Mouse (Mus musculus) adrenal gland, postnatal 36 days (tissue): ENCODE data around the gene Wdr13. TPM values are rescaled to one million over a fixed set of nuclear protein-coding genes. Genes with fewer than 3 reads are reported as not detected.
"Not testable (repeated sequence)": the region's sequence is repeated elsewhere in the genome, so short reads cannot be mapped to it uniquely, and the experiment has no call there.

ENCODE experiments used
- DNase-seq, 2 experiments: peaks; one replicate each; pipeline ENCODE4 v3.0.0; 2021; ENCODE audit warnings: mixed read lengths in 1 of 2
- total RNA-seq, 2 experiments: library from RNA; stranded (reverse); gene quantifications; 2 replicates each; pipeline ENCODE4 v1.2.3; 2021

The Wdr13 gene
- total RNA-seq, 2 experiments from 2014 or later = 63.2 to 64.0 TPM

DNA sequence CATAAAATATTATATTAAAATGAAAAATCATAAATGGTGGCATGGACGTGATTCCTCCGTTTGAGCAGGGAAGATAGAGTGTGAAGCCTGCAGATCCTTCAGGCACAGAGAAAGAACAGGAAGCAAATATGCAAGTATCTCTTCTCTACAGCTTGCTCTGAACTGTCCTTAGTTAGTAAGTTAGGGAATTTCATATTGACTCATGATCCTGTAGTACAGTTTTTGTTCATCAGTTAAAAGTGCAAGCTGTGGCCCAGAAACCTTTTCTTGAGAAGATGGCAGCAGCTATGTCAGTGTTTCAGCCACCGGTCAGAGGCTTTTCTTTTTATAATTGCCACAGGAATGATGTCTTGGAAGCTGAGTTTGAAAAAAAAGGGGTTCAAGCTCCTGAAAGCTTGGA, 27.7 kb downstream of the Wdr13 start:
- no peak for DNase-seq

DNA sequence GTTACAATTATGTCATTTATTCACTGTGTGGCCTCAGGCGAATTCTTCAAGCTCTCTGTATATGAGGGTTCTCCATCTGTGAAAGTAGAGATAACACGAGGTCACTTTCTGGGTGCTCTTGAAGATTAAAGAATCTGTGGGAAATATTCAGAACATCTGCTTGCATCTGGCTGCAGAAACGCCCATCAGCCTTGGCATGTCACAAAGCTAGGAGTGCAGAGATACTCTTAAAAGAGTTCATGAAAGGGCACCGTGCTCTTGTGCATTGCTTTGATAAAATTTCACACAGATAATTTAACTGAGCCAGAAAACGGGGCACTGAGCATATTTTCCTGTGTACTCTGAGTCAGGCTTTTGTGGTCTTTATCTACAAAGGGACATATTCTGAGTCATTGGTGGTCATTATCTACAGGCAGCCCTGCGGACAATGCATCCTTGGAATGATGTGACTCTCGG, 30.5 kb downstream of the Wdr13 start:
- DNase-seq = no peak

DNA sequence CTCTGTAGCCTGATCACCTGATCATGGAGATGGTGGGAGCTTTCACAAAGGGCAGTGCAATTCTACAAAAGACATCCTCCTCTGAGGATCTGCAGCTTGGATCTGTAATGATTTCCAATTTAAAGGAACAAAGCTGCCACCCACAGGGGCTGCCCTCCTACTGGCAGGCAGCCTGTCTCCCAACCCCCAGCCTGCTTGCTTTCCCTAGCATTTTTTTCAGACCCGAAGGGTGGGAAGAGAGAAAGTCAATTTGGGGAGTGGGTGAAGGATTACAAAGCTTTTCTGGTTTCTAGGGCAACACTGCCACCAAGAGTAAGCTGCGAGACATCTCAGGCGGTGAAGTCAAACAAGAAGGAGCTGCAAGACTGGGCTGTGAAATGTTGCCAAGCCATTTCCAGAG, 31.7 kb downstream of the Wdr13 start:
- DNase-seq = peak in 1 of 2 experiments; percentile 9

GRCm38 (mm10) chrX:8099435-8099834, 33.3 kb downstream of the Wdr13 start:
- DNase-seq = no peak

- peak; percentile 95 for DNase-seq
These were observed 35.9 kb downstream of the Wdr13 start for GRCm38 (mm10) chrX:8096787-8097242.

DNA sequence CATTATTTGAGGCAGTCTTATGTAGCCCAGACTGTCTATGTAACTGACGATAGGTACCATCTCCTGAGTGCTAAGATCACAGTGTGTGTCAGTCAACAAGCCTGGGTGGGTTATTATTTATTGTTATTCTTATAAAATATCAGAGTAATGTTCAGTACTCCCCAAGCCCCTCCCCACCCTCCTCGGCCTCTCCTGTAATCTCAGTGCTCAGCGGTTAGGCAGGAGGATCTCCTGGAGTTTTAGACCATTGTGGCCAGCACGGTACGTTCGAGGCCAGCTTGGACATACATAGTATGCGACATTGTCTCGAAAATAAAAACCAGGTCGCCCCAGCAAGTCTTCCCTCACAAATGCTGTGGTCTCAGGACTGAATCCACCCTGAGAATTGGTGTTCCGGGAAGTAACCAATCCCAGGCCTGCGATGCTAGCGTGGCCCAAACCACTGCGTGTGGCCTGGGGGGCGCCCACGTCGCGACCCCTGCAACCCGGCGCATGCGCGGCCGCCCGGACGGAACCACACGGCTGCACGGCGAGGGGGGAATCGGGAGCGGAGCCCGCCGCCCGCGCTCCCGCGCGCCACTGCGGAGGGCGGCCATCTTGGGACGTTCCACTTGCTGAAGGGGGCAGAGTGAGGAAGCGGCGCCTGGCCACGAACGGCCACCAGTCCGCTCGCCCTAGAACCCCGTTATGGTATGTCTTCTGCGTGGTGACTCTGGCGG, 36.5 kb downstream of the Wdr13 start:
- DNase-seq = peak; percentile 71 to 87

- DNase-seq = no peak
These were observed 37.1 kb downstream of the Wdr13 start for GRCm38 (mm10) chrX:8095546-8095945.

DNA sequence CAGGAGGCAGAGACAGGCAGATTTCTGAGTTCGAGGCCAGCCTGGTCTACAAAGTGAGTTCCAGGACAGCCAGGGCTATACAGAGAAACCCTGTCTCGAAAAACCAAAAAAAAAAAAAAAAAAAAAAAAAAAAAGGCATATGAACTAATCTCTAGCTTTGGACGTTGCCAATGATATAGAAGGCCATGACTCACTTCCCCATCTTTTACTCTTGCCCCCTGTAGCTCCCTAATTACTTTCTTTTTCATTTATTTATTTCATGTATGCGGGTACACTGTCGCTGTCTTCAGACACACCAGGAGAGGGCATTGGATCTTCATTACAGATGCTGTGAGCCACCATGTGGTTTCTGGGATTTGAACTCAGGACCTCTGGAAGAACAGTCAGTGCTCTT, 41.7 kb downstream of the Wdr13 start:
- not testable (repeated sequence) for DNase-seq

DNA sequence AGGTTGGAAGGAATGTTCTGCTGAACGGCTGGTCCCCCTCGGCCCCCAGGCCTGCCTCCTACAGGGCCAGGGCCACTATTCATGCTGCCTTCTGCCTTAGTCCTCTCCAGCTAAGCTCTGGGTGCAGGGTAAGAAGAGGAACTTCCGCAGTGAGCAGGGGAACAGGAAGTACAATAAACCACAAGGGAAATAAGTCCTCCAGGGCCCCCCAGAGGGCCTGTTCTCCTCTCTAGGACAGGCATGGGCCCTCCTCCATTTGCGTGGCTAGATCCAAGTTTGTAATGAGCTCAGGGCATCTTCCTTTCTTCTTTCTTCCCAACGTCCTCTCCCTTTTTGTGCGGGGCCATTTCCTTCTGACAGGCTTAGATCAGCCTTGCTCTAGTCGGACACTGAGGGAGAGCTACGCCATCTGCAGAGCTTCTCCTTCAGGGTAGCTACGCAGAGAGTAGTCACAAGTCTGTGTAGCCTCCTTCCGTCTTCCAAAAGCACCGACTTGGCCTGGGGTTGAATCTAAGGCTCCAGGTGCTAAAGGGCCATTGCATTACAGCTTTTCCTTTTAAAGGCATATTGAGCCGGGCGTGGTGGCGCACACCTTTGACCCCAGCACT, 42.2 kb downstream of the Wdr13 start, which contains the start of gene Was:
Gene Was (minus strand): TSS at position 153 of the 608 bp plus-strand sequence.
- no peak for DNase-seq

- no peak for DNase-seq
These were observed 42.9 kb downstream of the Wdr13 start for GRCm38 (mm10) chrX:8089746-8090145.

- no peak for DNase-seq
These were observed 47.1 kb downstream of the Wdr13 start for GRCm38 (mm10) chrX:8085611-8086010.

DNA sequence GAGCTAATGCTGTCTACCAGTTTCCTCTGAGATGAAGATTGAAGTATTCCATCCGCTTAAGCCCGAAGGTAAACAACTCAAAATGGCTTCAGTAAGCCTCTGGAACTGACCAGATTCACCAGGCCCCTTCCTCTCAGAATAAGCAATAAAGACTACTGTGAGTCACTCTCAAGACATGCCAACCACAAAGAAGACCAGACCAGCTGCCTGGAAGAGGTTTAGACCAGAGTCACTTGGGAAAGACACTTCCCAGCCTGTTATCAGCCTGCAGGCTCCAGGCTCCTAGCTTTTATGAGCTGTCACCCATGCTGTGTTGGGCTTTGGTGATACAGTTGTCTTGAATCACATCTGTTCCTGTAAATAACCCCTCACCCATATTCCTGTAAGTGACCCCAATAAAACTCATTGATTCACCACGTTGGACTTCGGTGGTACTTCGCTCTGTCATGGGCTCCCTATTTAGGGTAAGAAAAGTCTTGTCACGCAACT, 47.9 kb downstream of the Wdr13 start:
- no peak for DNase-seq

- no peak for DNase-seq
These were observed 57.6 kb downstream of the Wdr13 start for GRCm38 (mm10) chrX:8075104-8075503.

DNA sequence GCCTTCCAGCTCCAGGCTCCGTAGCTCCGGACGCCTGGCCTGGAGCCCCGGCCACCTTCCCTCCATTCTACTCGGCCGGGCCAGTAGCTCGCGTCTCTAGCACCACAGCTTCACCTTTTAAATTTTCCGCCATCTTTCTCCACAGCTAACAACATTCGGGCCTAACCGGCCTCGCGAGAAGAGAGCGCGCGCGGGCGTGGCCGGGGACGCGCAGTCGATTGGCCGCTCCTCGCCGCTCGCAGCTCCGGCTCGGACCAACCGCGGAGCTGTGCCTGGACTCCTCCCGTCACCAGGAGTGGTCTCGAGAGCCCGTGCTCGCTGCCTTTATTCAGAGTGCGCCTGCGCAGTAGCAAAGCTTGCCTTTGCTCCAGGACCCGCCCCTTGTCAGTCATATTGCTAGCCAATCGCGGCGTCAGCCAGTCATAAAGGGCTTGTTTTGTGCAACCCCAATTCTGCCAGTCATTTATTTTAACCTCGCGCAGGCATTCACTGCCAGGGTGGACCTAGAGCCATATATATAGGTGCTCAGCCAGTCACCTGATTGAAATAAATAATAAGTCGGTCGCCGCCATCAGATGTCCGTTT, 58.2 kb downstream of the Wdr13 start, which contains the start of gene Suv39h1:
Gene Suv39h1 (minus strand): TSS at position 331 of the 585 bp plus-strand sequence.
- peak; percentile 93 to 94 for DNase-seq

- peak; percentile 36 to 42 for DNase-seq
These were observed 58.7 kb downstream of the Wdr13 start for GRCm38 (mm10) chrX:8073881-8074429.

Other genes starting within 250 kb of the Wdr13 start
- 10 to 100 TPM; 38.6 to 43.9 TPM for gene Slc35a2, start 248.9 kb downstream of the Wdr13 start, total RNA-seq
- 100 to 1,000 TPM; 120 to 121 TPM for gene Pqbp1, start 233.6 kb downstream of the Wdr13 start, total RNA-seq
- 100 to 1,000 TPM; 113 to 126 TPM for gene Timm17b, start 233.5 kb downstream of the Wdr13 start, total RNA-seq
- gene Gm10491, start 225.1 kb downstream of the Wdr13 start, total RNA-seq = not detected
- gene Gm10490, start 223.3 kb downstream of the Wdr13 start, total RNA-seq = not detected
- gene Pcsk1n, start 213.1 kb downstream of the Wdr13 start, total RNA-seq = 10 to 100 TPM; 28.0 to 39.7 TPM
- not detected for gene Eras, start 204.3 kb downstream of the Wdr13 start, total RNA-seq
- gene Hdac6, start 185.0 kb downstream of the Wdr13 start, total RNA-seq = 10 to 100 TPM; 16.5 to 17.3 TPM
- gene Gata1, start 154.8 kb downstream of the Wdr13 start, total RNA-seq = under 1 TPM in 1 of 2 experiments, not detected in 1; 0.26 TPM
- gene Glod5, start 114.4 kb downstream of the Wdr13 start, total RNA-seq = not detected
- gene Suv39h1, start 58.1 kb downstream of the Wdr13 start, total RNA-seq = 10 to 100 TPM; 11.0 to 15.1 TPM
- gene Was, start 42.4 kb downstream of the Wdr13 start, total RNA-seq = 1 to 10 TPM; 1.7 to 2.3 TPM
- gene Rbm3, start 13.0 kb upstream of the Wdr13 start, total RNA-seq = 100 to 1,000 TPM in 1 of 2 experiments, 10 to 100 TPM in 1; 97.4 to 129 TPM
- 1 to 10 TPM; 7.7 to 8.0 TPM for gene Tbc1d25, start 43.3 kb upstream of the Wdr13 start, total RNA-seq
- 10 to 100 TPM; 57.2 to 94.7 TPM for gene Ebp, start 60.6 kb upstream of the Wdr13 start, total RNA-seq
- gene Porcn, start 73.6 kb upstream of the Wdr13 start, total RNA-seq = 1 to 10 TPM; 6.8 to 7.9 TPM
- gene Ftsj1, start 119.5 kb upstream of the Wdr13 start, total RNA-seq = 10 to 100 TPM; 20.6 to 28.8 TPM
- gene Slc38a5, start 138.2 kb upstream of the Wdr13 start, total RNA-seq = not detected
- not detected for gene Ssxb10, start 194.5 kb upstream of the Wdr13 start, total RNA-seq
- not detected for gene Ssxb9, start 234.1 kb upstream of the Wdr13 start, total RNA-seq